Mouse (Mus musculus): Measurements from ENCODE around the gene Ntrk2. TPM values are rescaled to one million over a fixed set of nuclear protein-coding genes. Genes with fewer than 3 reads are reported as not detected.
"Not testable (repeated sequence)": the region's sequence is repeated elsewhere in the genome, so short reads cannot be mapped to it uniquely, and the experiment has no call there.

The Ntrk2 gene
- polyA plus RNA-seq, 1 experiment from 2014 or later, result 76.1 TPM

GRCm38 (mm10) chr13:59107791-59108190 is 301.4 kb downstream of the Ntrk2 start:
- not testable (repeated sequence) for H3K9me3 ChIP-seq; H3K4me1 ChIP-seq; H3K4me2 ChIP-seq (replicated peaks); H3K27ac ChIP-seq; H3K9ac ChIP-seq; H3K27me3 ChIP-seq (replicated peaks); ATAC-seq (ENCODE audit: low FRiP score, low read depth); H3K36me3 ChIP-seq; H3K4me3 ChIP-seq
- WGBS, result 93% methylated on average over 10 of the region's 10 CpGs

GRCm38 (mm10) chr13:59110107-59110506 is 303.7 kb downstream of the Ntrk2 start:
- Histone ChIP-seq H3K27me3 (replicated peaks) (no peaks in the 10 kb centered on the region), H3K4me3 (no peak overlapping the region), H3K4me1 (no peaks in the 10 kb centered on the region), H3K36me3 (no peaks in the 10 kb centered on the region), H3K27ac (no peak overlapping the region), H3K9ac (no peak overlapping the region), H3K9me3 (peaks cover 6% of the 10 kb centered on the region), H3K4me2 (replicated peaks) (no peak overlapping the region)
- 97% methylated on average over 5 of the region's 5 CpGs for WGBS
- ATAC-seq (ENCODE audit: low FRiP score, low read depth), result no peak

GRCm38 (mm10) chr13:59114684-59115083 is 308.3 kb downstream of the Ntrk2 start:
- 98% methylated on average over 1 of the region's 1 CpGs for WGBS
- Histone ChIP-seq H3K4me3 (no peak overlapping the region), H3K4me1 (no peaks in the 10 kb centered on the region), H3K9me3 (peaks cover 17% of the 10 kb centered on the region), H3K9ac (no peak overlapping the region), H3K36me3 (no peaks in the 10 kb centered on the region), H3K4me2 (replicated peaks) (no peak overlapping the region), H3K27me3 (replicated peaks) (no peaks in the 10 kb centered on the region), H3K27ac (no peak overlapping the region)
- no peak for ATAC-seq (ENCODE audit: low FRiP score, low read depth)

GRCm38 (mm10) chr13:59115551-59115950 is 309.2 kb downstream of the Ntrk2 start:
- Histone ChIP-seq H3K9me3 (peaks cover 17% of the 10 kb centered on the region), H3K27me3 (replicated peaks) (no peaks in the 10 kb centered on the region), H3K27ac (no peak overlapping the region), H3K4me2 (replicated peaks) (no peak overlapping the region), H3K36me3 (no peaks in the 10 kb centered on the region), H3K9ac (no peak overlapping the region), H3K4me3 (no peak overlapping the region), H3K4me1 (no peaks in the 10 kb centered on the region)
- WGBS, result 96% methylated on average over 14 of the region's 14 CpGs
- ATAC-seq (ENCODE audit: low FRiP score, low read depth), result no peak

- Histone ChIP-seq H3K27me3 (replicated peaks) (no peaks in the 10 kb centered on the region), H3K4me3 (no peak overlapping the region), H3K4me2 (replicated peaks) (no peak overlapping the region), H3K36me3 (no peaks in the 10 kb centered on the region), H3K9me3 (peaks cover 17% of the 10 kb centered on the region), H3K4me1 (no peaks in the 10 kb centered on the region), H3K27ac (no peak overlapping the region), H3K9ac (no peak overlapping the region)
- ATAC-seq (ENCODE audit: low FRiP score, low read depth), result no peak
- 91% methylated on average over 5 of the region's 5 CpGs for WGBS
Measured at GRCm38 (mm10) chr13:59117233-59117632, 310.9 kb downstream of the Ntrk2 start.

GRCm38 (mm10) chr13:59119596-59120394 is 313.4 kb downstream of the Ntrk2 start:
- WGBS, result 77% methylated on average over 10 of the region's 10 CpGs
- Histone ChIP-seq H3K4me3 (no peak overlapping the region), H3K4me2 (replicated peaks) (no peak overlapping the region), H3K36me3 (no peaks in the 10 kb centered on the region), H3K9ac (no peak overlapping the region), H3K4me1 (no peaks in the 10 kb centered on the region), H3K9me3 (peaks cover 11% of the 10 kb centered on the region), H3K27me3 (replicated peaks) (no peaks in the 10 kb centered on the region), H3K27ac (no peak overlapping the region)
- ATAC-seq (ENCODE audit: low FRiP score, low read depth), result no peak

GRCm38 (mm10) chr13:59143141-59143744 is 336.9 kb downstream of the Ntrk2 start:
- 61% methylated on average over 7 of the region's 7 CpGs for WGBS
- Histone ChIP-seq H3K4me2 (replicated peaks) (no peak overlapping the region), H3K36me3 (no peaks in the 10 kb centered on the region), H3K9ac (no peak overlapping the region), H3K4me1 (peaks cover 29% of the 10 kb centered on the region), H3K9me3 (no peaks in the 10 kb centered on the region; the same call in 1 of the 2 replicates), H3K27ac (peak overlapping the region; percentile 60), H3K4me3 (no peak overlapping the region), H3K27me3 (replicated peaks) (no peaks in the 10 kb centered on the region)
- no peak for ATAC-seq (ENCODE audit: low FRiP score, low read depth)

- peak; percentile 96 for ATAC-seq (ENCODE audit: low FRiP score, low read depth)
- 39% methylated on average over 11 of the region's 11 CpGs for WGBS
- no peak overlapping the region for H3K4me3 ChIP-seq
- H3K9me3 ChIP-seq, result no peaks in the 10 kb centered on the region; the same call in 1 of the 2 replicates
- peaks cover 29% of the 10 kb centered on the region for H3K4me1 ChIP-seq
- H3K36me3 ChIP-seq, result no peaks in the 10 kb centered on the region
- H3K27me3 ChIP-seq (replicated peaks), result no peaks in the 10 kb centered on the region
- H3K27ac ChIP-seq, result peak overlapping the region; percentile 60; the same call in 1 of the 2 replicates
- peak overlapping the region; percentile 44 for H3K4me2 ChIP-seq (replicated peaks)
- no peak overlapping the region for H3K9ac ChIP-seq
Measured at GRCm38 (mm10) chr13:59144321-59144856, 338.0 kb downstream of the Ntrk2 start.

- Histone ChIP-seq H3K4me3 (no peak overlapping the region), H3K9ac (no peak overlapping the region), H3K4me2 (replicated peaks) (peak overlapping the region; percentile 30), H3K4me1 (peaks cover 29% of the 10 kb centered on the region), H3K27me3 (replicated peaks) (no peaks in the 10 kb centered on the region), H3K36me3 (no peaks in the 10 kb centered on the region), H3K9me3 (no peaks in the 10 kb centered on the region; the same call in 1 of the 2 replicates), H3K27ac (no peak overlapping the region)
- WGBS, result 43% methylated on average over 21 of the region's 21 CpGs
- peak; percentile 57; the same call in 1 of the 2 replicates for ATAC-seq (ENCODE audit: low FRiP score, low read depth)
Measured at GRCm38 (mm10) chr13:59145677-59146555, 339.5 kb downstream of the Ntrk2 start.

GRCm38 (mm10) chr13:59146616-59147015 is 340.2 kb downstream of the Ntrk2 start:
- Histone ChIP-seq H3K27me3 (replicated peaks) (no peaks in the 10 kb centered on the region), H3K9ac (no peak overlapping the region), H3K9me3 (no peaks in the 10 kb centered on the region; the same call in 1 of the 2 replicates), H3K27ac (no peak overlapping the region), H3K36me3 (no peaks in the 10 kb centered on the region), H3K4me2 (replicated peaks) (no peak overlapping the region), H3K4me1 (peaks cover 29% of the 10 kb centered on the region), H3K4me3 (no peak overlapping the region)
- no peak for ATAC-seq (ENCODE audit: low FRiP score, low read depth)
- WGBS, result 92% methylated on average over 7 of the region's 7 CpGs

GRCm38 (mm10) chr13:59147976-59148375 is 341.6 kb downstream of the Ntrk2 start:
- H3K4me2 ChIP-seq (replicated peaks), result no peak overlapping the region
- H3K4me1 ChIP-seq, result peaks cover 29% of the 10 kb centered on the region
- no peaks in the 10 kb centered on the region for H3K27me3 ChIP-seq (replicated peaks)
- H3K27ac ChIP-seq, result no peak overlapping the region
- H3K9ac ChIP-seq, result no peak overlapping the region
- 77% methylated on average over 4 of the region's 4 CpGs for WGBS
- H3K4me3 ChIP-seq, result no peak overlapping the region
- H3K9me3 ChIP-seq, result no peaks in the 10 kb centered on the region; the same call in 1 of the 2 replicates
- ATAC-seq (ENCODE audit: low FRiP score, low read depth), result no peak
- H3K36me3 ChIP-seq, result no peaks in the 10 kb centered on the region

GRCm38 (mm10) chr13:59148793-59149192 is 342.4 kb downstream of the Ntrk2 start:
- Histone ChIP-seq H3K9me3 (no peaks in the 10 kb centered on the region; the same call in 1 of the 2 replicates), H3K4me3 (no peak overlapping the region), H3K9ac (no peak overlapping the region), H3K4me2 (replicated peaks) (no peak overlapping the region), H3K27ac (no peak overlapping the region), H3K36me3 (no peaks in the 10 kb centered on the region), H3K4me1 (peaks cover 22% of the 10 kb centered on the region), H3K27me3 (replicated peaks) (no peaks in the 10 kb centered on the region)
- WGBS, result 93% methylated on average over 10 of the region's 10 CpGs
- no peak for ATAC-seq (ENCODE audit: low FRiP score, low read depth)
